Mouse (Mus musculus) B cell, adult 62 days (primary cell): ENCODE results near the gene H2afy2. TPM values are rescaled to one million over a fixed set of nuclear protein-coding genes. Genes with fewer than 3 reads are reported as not detected.

Experiments used
- total RNA-seq: library from RNA; stranded (reverse); gene quantifications from 4 replicates; pipeline ENCODE4 v1.2.4, GENCODE M21; 2023

H2afy2 gene
- not detected in 4 replicates for total RNA-seq

DNA sequence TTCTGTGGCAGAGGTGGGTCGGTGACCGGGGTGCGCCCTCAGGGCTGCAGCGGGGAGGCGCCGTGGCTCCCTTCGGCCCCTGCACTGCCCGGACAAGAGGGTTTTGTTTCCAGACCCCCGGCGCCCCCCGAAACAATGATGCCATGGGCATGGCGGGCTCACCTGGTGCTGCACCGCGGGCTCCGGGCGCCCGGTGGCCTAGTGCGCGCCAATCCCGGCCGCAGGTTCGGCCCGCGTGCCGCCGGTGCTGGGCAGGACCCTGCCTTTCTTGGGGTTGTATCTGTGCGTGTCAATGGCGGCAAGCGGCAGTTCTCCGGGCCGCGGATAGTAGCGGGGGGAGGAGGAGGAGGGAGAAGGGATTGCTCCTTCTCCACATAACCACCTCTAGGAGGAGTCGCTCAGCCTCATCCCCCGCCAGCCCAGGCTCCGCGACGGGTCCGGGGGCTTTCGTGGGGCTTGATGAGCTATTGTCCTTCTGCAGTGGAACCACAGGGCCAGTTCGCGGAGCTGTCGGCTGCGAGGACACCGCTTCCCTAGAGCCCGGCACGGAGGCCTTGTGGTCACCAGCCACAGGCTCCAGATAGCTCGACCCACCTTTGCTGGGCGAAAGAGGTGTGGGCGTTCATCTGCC lies at the start of gene H2afy2:
Gene H2afy2 (minus strand): TSS at position 527 of the 631 bp plus-strand sequence.

DNA sequence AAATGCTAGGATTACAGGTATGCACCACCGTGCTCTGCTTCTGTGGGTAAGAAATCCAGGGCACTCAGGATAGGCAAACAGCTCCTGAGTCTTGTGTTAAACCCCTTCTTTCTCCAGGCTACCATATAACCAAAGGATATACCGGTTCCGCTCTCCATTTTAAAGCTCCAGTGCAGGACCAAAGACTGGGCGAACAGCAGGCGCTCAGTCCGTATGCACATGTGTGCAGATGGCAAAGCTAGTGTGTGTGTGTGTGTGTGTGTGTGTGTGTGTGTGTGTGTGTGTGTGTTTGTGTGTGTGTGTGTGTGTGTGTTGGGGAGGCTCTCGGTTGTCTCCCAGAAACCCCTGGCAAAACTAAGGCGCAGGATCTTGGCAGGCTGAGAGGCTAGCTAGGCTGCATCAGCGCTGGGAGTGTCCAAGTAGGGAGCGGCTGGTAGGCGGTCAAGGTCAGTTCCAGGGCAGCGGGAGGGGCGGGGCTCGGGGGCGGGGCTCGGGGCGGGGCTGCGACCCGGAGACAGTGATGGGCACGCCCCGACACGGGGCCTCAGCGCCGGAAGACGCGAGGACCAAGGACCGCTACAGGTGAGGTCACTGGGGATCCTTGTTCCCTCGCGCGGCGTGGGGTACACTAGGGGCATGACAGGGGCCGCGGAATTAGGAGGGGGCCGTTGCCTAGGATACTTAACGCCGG lies 69.0 kb downstream of the H2afy2 start, which contains the start of gene Aifm2:
Gene Aifm2 (plus strand): TSS at position 493 of the 691 bp plus-strand sequence.

GRCm38 (mm10) chr10:61694870-61695670 lies 88.9 kb downstream of the H2afy2 start, which contains the start of gene Tysnd1:
Gene Tysnd1 (plus strand): TSS chr10:61695514.

Other genes with a start within 250 kb of the H2afy2 start
- gene Npffr1, start 188.7 kb downstream of the H2afy2 start, total RNA-seq: not detected in 4 replicates
- gene Ppa1, start 135.6 kb downstream of the H2afy2 start, total RNA-seq: 11.9 to 20.7 TPM (median 17.1 TPM) in 4 replicates
- gene Sar1a, start 103.8 kb downstream of the H2afy2 start, total RNA-seq: 241 to 260 TPM (median 256 TPM) in 4 replicates
- gene Tysnd1, start 88.6 kb downstream of the H2afy2 start, total RNA-seq: 20.5 to 24.5 TPM (median 22.4 TPM) in 4 replicates
- 3.2 to 6.2 TPM (median 4.6 TPM) in 4 replicates for gene Aifm2, start 68.9 kb downstream of the H2afy2 start, total RNA-seq
- not detected in 4 replicates for gene Col13a1, start 195.0 kb upstream of the H2afy2 start, total RNA-seq